Mouse (Mus musculus): ENCODE results near the gene Tmc3.

GRCm38 (mm10) chr7:83622582-83622981, 37.9 kb downstream of the Tmc3 start:
- TF ChIP-seq POLR2A (IDR thresholded peaks at IDR 0.05; ENCODE audit: borderline replicate concordance, low read depth, low read length) (no peak), CTCF (IDR thresholded peaks at IDR 0.05; ENCODE audit: low read depth, low read length) (no peak)

All from bone marrow macrophage, adult 2 months (primary cell).